Mouse (Mus musculus) splenic B cell, adult 2 months (primary cell): ENCODE measurements around the gene Dop1b.

Source experiments
- DNase-seq: peaks from one replicate; pipeline ENCODE4 v3.0.0-alpha.2; 2011; ENCODE audit warnings: low read depth, low spot score
- H3K27me3 ChIP-seq: 2 replicates; pipeline ENCODE4 v1.6.1; 2012; ENCODE audit warnings: mild to moderate bottlenecking, low read length, moderate library complexity, mixed read lengths; ENCODE audit not compliant: control insufficient read depth, poor library complexity, insufficient read depth, severe bottlenecking
- H3K36me3 ChIP-seq: 2 replicates; pipeline ENCODE4 v1.6.1; 2012; ENCODE audit warnings: mild to moderate bottlenecking, low read length, moderate library complexity, mixed read lengths; ENCODE audit not compliant: control insufficient read depth, poor library complexity, insufficient read depth, severe bottlenecking

Gene Dop1b

GRCm38 (mm10) chr16:93788388-93788787 is 76.7 kb downstream of the Dop1b start:
- Histone ChIP-seq H3K27me3 (no peaks in the 10 kb centered on the region), H3K36me3 (no peaks in the 10 kb centered on the region; the same call in 1 of the 2 replicates)
- no peak for DNase-seq

GRCm38 (mm10) chr16:93788881-93789280 is 77.2 kb downstream of the Dop1b start:
- DNase-seq, result peak; percentile 30
- Histone ChIP-seq H3K36me3 (no peaks in the 10 kb centered on the region; the same call in 1 of the 2 replicates), H3K27me3 (no peaks in the 10 kb centered on the region)

- no peaks in the 10 kb centered on the region for H3K27me3 ChIP-seq
- DNase-seq, result peak; percentile 47
- no peaks in the 10 kb centered on the region; the same call in 1 of the 2 replicates for H3K36me3 ChIP-seq
Measured at GRCm38 (mm10) chr16:93789971-93790755, 78.5 kb downstream of the Dop1b start.

- DNase-seq, result no peak
- Histone ChIP-seq H3K27me3 (no peaks in the 10 kb centered on the region), H3K36me3 (no peaks in the 10 kb centered on the region; the same call in 1 of the 2 replicates)
Measured at GRCm38 (mm10) chr16:93792981-93793630, 81.4 kb downstream of the Dop1b start.

GRCm38 (mm10) chr16:93794845-93795244 is 83.1 kb downstream of the Dop1b start:
- Histone ChIP-seq H3K36me3 (no peaks in the 10 kb centered on the region; the same call in none of the 2 replicates), H3K27me3 (no peaks in the 10 kb centered on the region)
- no peak for DNase-seq

- no peak for DNase-seq
- Histone ChIP-seq H3K27me3 (no peaks in the 10 kb centered on the region), H3K36me3 (peaks cover 1% of the 10 kb centered on the region)
Measured at GRCm38 (mm10) chr16:93795391-93795790, 83.7 kb downstream of the Dop1b start.

- DNase-seq, result no peak
- peaks cover 1% of the 10 kb centered on the region for H3K36me3 ChIP-seq
- no peaks in the 10 kb centered on the region for H3K27me3 ChIP-seq
Measured at GRCm38 (mm10) chr16:93797021-93797840, 85.5 kb downstream of the Dop1b start.

GRCm38 (mm10) chr16:93797841-93798492 is 86.3 kb downstream of the Dop1b start:
- H3K36me3 ChIP-seq, result peaks cover 1% of the 10 kb centered on the region
- DNase-seq, result no peak
- no peaks in the 10 kb centered on the region for H3K27me3 ChIP-seq

- peak; percentile 59 for DNase-seq
- peaks cover 1% of the 10 kb centered on the region for H3K36me3 ChIP-seq
- no peaks in the 10 kb centered on the region for H3K27me3 ChIP-seq
Measured at GRCm38 (mm10) chr16:93798623-93799022, 86.9 kb downstream of the Dop1b start.

- DNase-seq, result no peak
- H3K36me3 ChIP-seq, result peaks cover 1% of the 10 kb centered on the region; the same call in 1 of the 2 replicates
- H3K27me3 ChIP-seq, result no peaks in the 10 kb centered on the region
Measured at GRCm38 (mm10) chr16:93799071-93799470, 87.4 kb downstream of the Dop1b start.

- H3K36me3 ChIP-seq, result peaks cover 1% of the 10 kb centered on the region; the same call in 1 of the 2 replicates
- no peak for DNase-seq
- no peaks in the 10 kb centered on the region for H3K27me3 ChIP-seq
Measured at GRCm38 (mm10) chr16:93799936-93800335, 88.2 kb downstream of the Dop1b start.

GRCm38 (mm10) chr16:93807167-93807566 is 95.5 kb downstream of the Dop1b start:
- Histone ChIP-seq H3K27me3 (no peaks in the 10 kb centered on the region), H3K36me3 (no peaks in the 10 kb centered on the region; the same call in 1 of the 2 replicates)
- peak; percentile 65 for DNase-seq

GRCm38 (mm10) chr16:93807961-93808554 is 96.4 kb downstream of the Dop1b start:
- no peak for DNase-seq
- Histone ChIP-seq H3K36me3 (no peaks in the 10 kb centered on the region; the same call in 1 of the 2 replicates), H3K27me3 (no peaks in the 10 kb centered on the region)
